Mouse (Mus musculus) embryonic stem cell, embryonic (primary cell): ENCODE measurements at regions not wholly inside any gene's neighbourhood (a gene's known extent, or its start where the extent isn't known, plus 50 kb on each side); places are given as distances from the start of the nearest gene placed in this dataset.

Source experiments
- CTCF ChIA-PET, 4 experiments: fragments of 300-600 bp in 2 of 4; fragments of 350-600 bp in 2 of 4; sonication (Branson Sonifier 250); formaldehyde crosslinking; loops; one replicate each; lab custom pipeline; 2022; ENCODE audit warnings: inconsistent platforms in 2 of 4; lab: Charles Lee
- POLR2A ChIA-PET, 4 experiments: fragments of 300-600 bp in 2 of 4; fragments of 350-600 bp in 2 of 4; sonication (Branson Sonifier 250); formaldehyde crosslinking; loops; one replicate each; lab custom pipeline; 2022; ENCODE audit warnings: antibody characterized with exemption in 4 of 4, inconsistent platforms in 1 of 4; lab: Charles Lee

GRCm38 (mm10) chr8:113549200-113549599 is 86.2 kb upstream of the Mon1b start:
- ChIA-PET CTCF (no interaction called here), POLR2A (interaction anchor here in 2 of 4 experiments (0.6 to 0.7 kb wide), 2 partner anchors 11 to 17 kb away, joined by 3 read pairs; no protein-coding TSS in a partner anchor)

GRCm38 (mm10) chr8:113551454-113552273 is 83.7 kb upstream of the Mon1b start:
- ChIA-PET CTCF (no interaction called here), POLR2A (interaction anchor here in 2 of 4 experiments (0.6 to 0.7 kb wide), 3 partner anchors 35 to 475 kb away, joined by 3 to 5 read pairs (median 3); no protein-coding TSS in a partner anchor)

GRCm38 (mm10) chr8:113552826-113553225 is 82.6 kb upstream of the Mon1b start:
- POLR2A ChIA-PET = interaction anchor here in 1 of 4 experiments (0.7 kb wide), 1 partner anchor 476 kb away, joined by 5 read pairs; no protein-coding TSS in a partner anchor
- CTCF ChIA-PET = no interaction called here

- ChIA-PET POLR2A (no interaction called here), CTCF (interaction anchor here in 2 of 4 experiments (0.6 kb wide), 2 partner anchors 19 to 81 kb away, joined by 3 read pairs; no protein-coding TSS in a partner anchor)
Measured at GRCm38 (mm10) chr8:113554700-113555455, 80.5 kb upstream of the Mon1b start.

GRCm38 (mm10) chr8:113556994-113557393 is 78.4 kb upstream of the Mon1b start:
- ChIA-PET CTCF (no interaction called here), POLR2A (no interaction called here)

GRCm38 (mm10) chr8:113581098-113581497 is 54.3 kb upstream of the Mon1b start:
- CTCF ChIA-PET = interaction anchor here in 1 of 4 experiments (0.5 kb wide), 1 partner anchor 1536 kb away, joined by 3 read pairs; no protein-coding TSS in a partner anchor
- POLR2A ChIA-PET = no interaction called here

GRCm38 (mm10) chr8:113581704-113582103 is 53.7 kb upstream of the Mon1b start:
- ChIA-PET POLR2A (interaction anchor here in 1 of 4 experiments (0.5 kb wide), 1 partner anchor 35 kb away, joined by 4 read pairs; no protein-coding TSS in a partner anchor), CTCF (no interaction called here)

- ChIA-PET POLR2A (interaction anchor here in 1 of 4 experiments (0.5 kb wide), 1 partner anchor 36 kb away, joined by 4 read pairs; no protein-coding TSS in a partner anchor), CTCF (no interaction called here)
Measured at GRCm38 (mm10) chr8:113582180-113582975, 53.0 kb upstream of the Mon1b start.

- ChIA-PET POLR2A (no interaction called here), CTCF (interaction anchor here (0.5 to 1.1 kb wide), 10 partner anchors 48 to 1162 kb away, joined by 3 to 8 read pairs (median 4); no protein-coding TSS in a partner anchor)
Measured at GRCm38 (mm10) chr8:113583801-113584200, 51.6 kb upstream of the Mon1b start.
